Mouse (Mus musculus) cortical plate, adult 2 months (tissue): ENCODE data around the gene Gm26897.

Experiments used
- CTCF ChIP-seq: fragments of 200-500 bp; IDR thresholded peaks from 2 replicates; pipeline ENCODE4 v1.5.1; 2011; ENCODE audit warnings: mild to moderate bottlenecking, control low read depth, low read length; ENCODE audit not compliant: insufficient read depth; ENCODE audit errors: extremely low read depth
- POLR2A ChIP-seq: fragments of 200-500 bp; IDR thresholded peaks from 2 replicates; pipeline ENCODE4 v1.6.1; 2011; ENCODE audit warnings: mild to moderate bottlenecking, low read length, control low read depth; ENCODE audit not compliant: insufficient read depth; ENCODE audit errors: extremely low read depth

GRCm38 (mm10) chr5:111701634-111702329, 31.9 kb upstream of the Gm26897 start:
- TF ChIP-seq CTCF, result no peak
- no peak for TF ChIP-seq POLR2A
